Mouse (Mus musculus) hindbrain, embryonic 15.5 days (tissue): ENCODE results near the gene Pik3r5. TPM values are rescaled to one million over a fixed set of nuclear protein-coding genes. Genes with fewer than 3 reads are reported as not detected.

Source experiments
- ATAC-seq: fragments of 200-750 bp; cut with Nextera tagmentation; 2 replicates; pipeline ENCODE4 v1.8.0; 2017; ENCODE audit warnings: low read depth, moderate number of reproducible peaks, moderate TSS enrichment; ENCODE audit not compliant: low FRiP score
- H3K27ac ChIP-seq: fragments of 300-500 bp; sonication (generic); replicated peaks from 2 replicates; pipeline ENCODE4 v1.5.1; 2015; ENCODE audit warnings: mild to moderate bottlenecking, inconsistent platforms
- H3K27me3 ChIP-seq: fragments of 300-500 bp; sonication (generic); 2 replicates; pipeline ENCODE4 v1.6.1; 2015; ENCODE audit warnings: control low read depth, inconsistent platforms
- H3K36me3 ChIP-seq: fragments of 300-500 bp; sonication (generic); 2 replicates; pipeline ENCODE4 v1.6.1; 2015; ENCODE audit warnings: control low read depth, inconsistent platforms
- H3K4me1 ChIP-seq: fragments of 300-500 bp; sonication (generic); replicated peaks from 2 replicates; pipeline ENCODE4 v1.6.1; 2015; ENCODE audit warnings: control low read depth, inconsistent platforms
- H3K4me2 ChIP-seq: fragments of 300-500 bp; sonication (generic); 2 replicates; pipeline ENCODE4 v1.6.1; 2015; ENCODE audit warnings: moderate library complexity, mild to moderate bottlenecking, inconsistent platforms
- H3K4me3 ChIP-seq: fragments of 300-500 bp; sonication (generic); 2 replicates; pipeline ENCODE4 v1.5.1; 2015; ENCODE audit warnings: mild to moderate bottlenecking, inconsistent platforms
- H3K9ac ChIP-seq: fragments of 300-500 bp; sonication (generic); 2 replicates; pipeline ENCODE4 v1.6.1; 2015; ENCODE audit warnings: inconsistent platforms
- H3K9me3 ChIP-seq: fragments of 300-500 bp; sonication (generic); 2 replicates; pipeline ENCODE4 v1.6.1; 2016; ENCODE audit warnings: control low read depth, inconsistent platforms
- WGBS: fragments of 180-500 bp; shearing (Covaris S2); methylation state at CpG from one replicate; pipeline ENCODE4 v1.1.7; 2015; 5-methylcytosine and 5-hydroxymethylcytosine counted together
- polyA plus RNA-seq: library from polyadenylated mRNA; unstranded; fragments of >200 nt; fragmentation: Nextera tagmentation; extraction: Ambion mirVana; gene quantifications from 2 replicates; pipeline ENCODE4 v1.2.1, GENCODE M21; 2015

Gene Pik3r5
- polyA plus RNA-seq, 1 experiment from 2014 or later: 0.30 TPM

DNA sequence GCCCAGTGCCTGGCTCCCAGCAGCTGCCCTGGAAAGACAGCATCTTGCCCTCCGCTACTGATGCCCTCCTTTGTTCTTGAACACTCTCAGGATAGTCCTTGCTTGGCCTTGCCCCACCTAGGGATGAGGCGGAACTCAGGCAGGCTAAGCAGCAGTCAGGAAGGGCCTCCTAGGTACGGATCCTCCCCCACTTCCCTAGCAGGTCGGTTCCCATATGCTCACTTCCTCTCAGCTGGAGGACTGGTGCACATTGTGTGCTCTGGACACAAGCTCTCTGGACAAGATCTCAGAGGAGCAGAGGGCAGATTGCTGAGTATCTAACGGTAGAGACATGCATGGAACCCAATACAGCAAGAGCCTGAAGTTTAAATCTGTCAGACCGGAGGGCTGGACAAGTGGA, 65.2 kb downstream of the Pik3r5 start:
- Histone ChIP-seq H3K36me3 (no peaks in the 10 kb centered on the region), H3K4me2 (no peak overlapping the region), H3K27me3 (no peaks in the 10 kb centered on the region), H3K4me3 (no peak overlapping the region), H3K9ac (no peak overlapping the region), H3K27ac (no peak overlapping the region), H3K4me1 (no peaks in the 10 kb centered on the region), H3K9me3 (no peaks in the 10 kb centered on the region)
- no peak for ATAC-seq
- WGBS: 77% methylated on average over 6 of the region's 6 CpGs

DNA sequence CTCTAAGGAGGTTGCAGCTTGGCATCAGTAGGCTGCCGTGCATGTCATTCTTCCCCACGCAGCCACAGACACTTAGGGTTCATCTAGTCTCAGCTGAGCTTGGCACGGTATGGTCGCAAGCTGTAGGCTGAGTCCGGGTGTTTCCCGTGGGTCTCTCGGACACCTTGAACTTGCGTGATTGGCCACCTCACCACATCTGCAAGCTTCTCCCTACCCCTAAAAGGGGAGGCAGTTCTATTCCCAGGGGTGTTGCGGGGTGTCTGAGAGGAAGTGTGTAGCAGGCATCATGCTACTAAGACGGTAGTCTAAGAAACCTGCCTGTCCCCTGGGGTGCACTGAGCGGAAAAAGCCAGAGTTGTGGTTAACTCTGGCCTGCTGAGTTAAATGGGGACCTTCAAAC, 66.6 kb downstream of the Pik3r5 start:
- H3K27ac ChIP-seq: no peak overlapping the region
- H3K4me2 ChIP-seq: no peak overlapping the region
- H3K9ac ChIP-seq: no peak overlapping the region
- 87% methylated on average over 11 of the region's 11 CpGs for WGBS
- no peaks in the 10 kb centered on the region for H3K9me3 ChIP-seq
- H3K27me3 ChIP-seq: no peaks in the 10 kb centered on the region
- ATAC-seq: no peak
- no peaks in the 10 kb centered on the region for H3K4me1 ChIP-seq
- no peaks in the 10 kb centered on the region for H3K36me3 ChIP-seq
- no peak overlapping the region for H3K4me3 ChIP-seq

DNA sequence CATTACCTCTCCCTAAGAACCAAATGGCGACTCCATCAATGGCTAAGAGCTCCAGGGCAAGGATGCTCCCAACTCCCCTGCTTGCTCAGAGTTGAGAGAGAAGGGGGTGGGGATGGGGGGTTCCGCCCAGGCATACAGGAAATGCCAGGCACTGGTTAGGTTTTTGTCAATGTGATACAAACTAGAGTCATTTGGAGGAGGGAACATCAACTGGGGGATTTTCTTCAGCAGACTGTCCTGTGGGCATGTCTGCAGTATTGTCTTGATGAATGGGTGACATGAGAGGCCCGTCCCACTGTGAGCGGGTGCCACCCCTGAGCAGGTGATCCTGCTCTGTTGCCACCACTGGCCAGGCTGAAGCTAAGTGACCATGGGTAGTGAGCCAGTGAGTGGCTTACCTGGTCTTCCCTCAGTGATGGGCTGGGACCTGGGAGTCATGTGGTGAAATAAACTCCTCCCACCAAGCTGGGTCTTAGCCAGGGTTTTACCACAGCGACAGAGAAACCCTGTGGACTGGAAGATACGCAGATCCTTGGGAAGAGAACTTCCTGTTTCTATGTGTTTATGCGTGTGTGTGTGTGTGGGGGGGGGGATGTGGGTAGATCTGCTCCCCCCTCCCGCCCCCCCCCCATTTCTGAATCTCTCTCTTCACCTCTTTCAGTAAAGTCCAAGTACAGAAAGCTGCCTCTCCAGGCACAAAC, 67.2 kb downstream of the Pik3r5 start:
- Histone ChIP-seq H3K4me2 (no peak overlapping the region), H3K27ac (no peak overlapping the region), H3K4me3 (no peak overlapping the region), H3K9ac (no peak overlapping the region), H3K9me3 (no peaks in the 10 kb centered on the region), H3K27me3 (no peaks in the 10 kb centered on the region), H3K4me1 (no peaks in the 10 kb centered on the region), H3K36me3 (no peaks in the 10 kb centered on the region)
- 66% methylated on average over 8 of the region's 8 CpGs for WGBS
- no peak for ATAC-seq

DNA sequence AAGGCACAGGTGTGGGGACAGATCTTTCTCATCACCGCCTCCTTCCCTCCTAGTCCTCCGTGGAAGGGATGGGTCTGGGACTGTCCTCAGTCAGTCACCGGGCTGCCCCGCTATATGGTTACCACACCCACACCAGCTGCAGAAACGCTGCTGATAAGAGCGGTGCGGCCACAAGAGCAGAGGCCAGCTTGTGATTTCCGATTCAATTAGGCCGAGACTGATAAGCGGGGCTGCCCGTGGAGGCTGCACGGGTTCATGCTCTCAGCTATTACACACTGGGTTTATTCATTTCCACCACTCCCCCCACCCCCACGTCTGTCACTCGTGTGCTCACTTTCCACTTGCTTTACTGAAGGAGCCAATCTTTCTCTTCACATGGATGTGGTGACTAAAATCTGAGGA, 69.0 kb downstream of the Pik3r5 start:
- H3K4me3 ChIP-seq: no peak overlapping the region

DNA sequence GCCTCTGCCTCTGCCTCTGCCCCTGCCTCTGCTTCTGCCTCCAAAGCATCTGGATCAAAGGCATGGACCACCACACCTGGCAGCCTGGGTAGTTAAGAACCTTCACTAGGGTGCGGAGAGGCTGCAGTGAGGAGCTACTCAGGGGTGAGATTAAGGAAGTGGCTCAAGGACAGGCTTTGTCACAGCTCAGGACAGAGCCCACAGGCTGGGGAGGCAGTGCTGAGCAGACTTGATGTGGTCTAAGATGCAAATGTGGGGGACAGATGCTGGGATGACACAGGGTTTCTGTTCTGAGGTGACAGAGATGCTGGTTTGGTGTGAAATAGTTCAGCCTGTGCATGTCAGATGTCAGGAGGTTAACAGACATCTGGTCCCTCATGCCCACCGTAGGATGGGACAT, 70.5 kb downstream of the Pik3r5 start:
- ATAC-seq: no peak
- no peaks in the 10 kb centered on the region for H3K27me3 ChIP-seq
- no peaks in the 10 kb centered on the region for H3K4me1 ChIP-seq
- no peak overlapping the region for H3K4me3 ChIP-seq
- no peaks in the 10 kb centered on the region for H3K36me3 ChIP-seq
- no peak overlapping the region for H3K4me2 ChIP-seq
- H3K9ac ChIP-seq: no peak overlapping the region
- 73% methylated on average over 2 of the region's 2 CpGs for WGBS
- H3K9me3 ChIP-seq: no peaks in the 10 kb centered on the region
- H3K27ac ChIP-seq: no peak overlapping the region

More for the DNA sequence above, 69.0 kb downstream of the Pik3r5 start:
- Histone ChIP-seq H3K27ac (no peak overlapping the region), H3K4me1 (no peaks in the 10 kb centered on the region), H3K27me3 (no peaks in the 10 kb centered on the region), H3K4me2 (no peak overlapping the region), H3K9me3 (no peaks in the 10 kb centered on the region), H3K36me3 (no peaks in the 10 kb centered on the region), H3K9ac (no peak overlapping the region)
- WGBS: 67% methylated on average over 14 of the region's 14 CpGs
- ATAC-seq: no peak

DNA sequence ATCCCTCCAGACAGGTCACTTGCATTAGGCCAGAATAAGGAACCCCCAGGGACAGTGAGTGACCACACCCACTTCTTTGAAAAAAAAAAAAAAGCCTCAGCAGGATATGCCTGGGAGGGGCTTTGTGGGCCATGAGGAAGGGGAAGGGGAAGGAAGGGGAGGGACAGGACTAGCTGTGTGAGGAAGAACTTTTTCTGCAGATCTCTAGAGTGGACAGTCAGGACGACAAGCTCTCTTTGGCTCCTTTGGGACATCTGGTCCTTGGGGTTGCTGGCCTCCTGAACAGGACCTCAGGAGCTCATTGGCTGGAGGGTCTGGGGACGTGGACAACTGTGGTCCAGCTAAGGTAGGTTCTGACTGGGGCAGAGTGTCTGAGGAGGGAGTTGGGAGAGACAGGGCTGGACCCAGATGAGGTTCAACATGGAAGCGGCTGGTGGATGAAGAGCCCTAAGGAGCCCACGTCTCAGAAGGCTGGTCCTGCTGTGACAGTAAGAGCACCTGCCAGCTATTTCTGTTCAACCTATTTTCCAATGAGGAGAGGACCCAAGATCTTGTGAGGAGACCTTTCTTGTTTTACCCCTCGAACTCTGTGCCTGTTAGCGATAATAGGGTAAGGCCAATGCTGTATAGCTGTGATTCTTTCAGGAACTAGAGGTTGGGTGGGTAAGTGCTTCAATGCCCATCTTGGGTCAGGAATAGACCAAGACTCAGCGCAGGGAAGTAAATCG, 71.1 kb downstream of the Pik3r5 start, which contains the start of gene Pik3r6:
Pik3r6 (plus strand) TSS at position 118 of the 728 bp plus-strand sequence.
- Histone ChIP-seq H3K27me3 (no peaks in the 10 kb centered on the region), H3K27ac (no peak within 1 kb of the TSS), H3K9ac (no peak within 1 kb of the TSS), H3K4me3 (no peak within 1 kb of the TSS), H3K4me1 (no peaks in the 10 kb centered on the region), H3K4me2 (peak within 1 kb of the TSS; percentile 5; the same call in 1 of the 2 replicates), H3K9me3 (no peaks in the 10 kb centered on the region), H3K36me3 (no peaks in the 10 kb centered on the region)
- WGBS: 89% methylated on average over 8 of the region's 8 CpGs
- no peak for ATAC-seq

DNA sequence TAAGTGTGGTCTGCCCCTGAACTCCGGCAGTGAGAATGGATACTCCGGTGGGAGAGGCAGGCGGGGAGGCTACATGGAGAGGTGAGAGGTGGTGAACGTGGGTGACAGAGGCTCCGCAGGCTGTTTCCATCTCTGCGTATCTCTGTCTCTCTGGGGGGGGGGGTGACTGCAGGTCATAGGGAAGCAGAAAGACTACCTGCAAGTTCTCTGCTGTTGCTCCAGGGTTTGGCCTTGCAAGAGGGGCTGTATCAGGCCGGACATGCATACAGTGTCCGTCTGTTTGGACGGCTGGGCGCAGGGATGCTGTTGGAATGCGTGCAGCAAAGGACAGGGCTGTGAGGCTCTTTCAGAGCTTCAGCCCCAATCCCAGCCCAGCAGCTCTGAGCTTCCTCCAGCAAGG, 73.0 kb downstream of the Pik3r5 start:
- Histone ChIP-seq H3K4me1 (no peaks in the 10 kb centered on the region), H3K4me2 (no peak overlapping the region), H3K27me3 (no peaks in the 10 kb centered on the region), H3K9ac (no peak overlapping the region), H3K4me3 (no peak overlapping the region), H3K27ac (no peak overlapping the region), H3K9me3 (no peaks in the 10 kb centered on the region), H3K36me3 (no peaks in the 10 kb centered on the region)
- no peak for ATAC-seq
- 86% methylated on average over 11 of the region's 11 CpGs for WGBS

DNA sequence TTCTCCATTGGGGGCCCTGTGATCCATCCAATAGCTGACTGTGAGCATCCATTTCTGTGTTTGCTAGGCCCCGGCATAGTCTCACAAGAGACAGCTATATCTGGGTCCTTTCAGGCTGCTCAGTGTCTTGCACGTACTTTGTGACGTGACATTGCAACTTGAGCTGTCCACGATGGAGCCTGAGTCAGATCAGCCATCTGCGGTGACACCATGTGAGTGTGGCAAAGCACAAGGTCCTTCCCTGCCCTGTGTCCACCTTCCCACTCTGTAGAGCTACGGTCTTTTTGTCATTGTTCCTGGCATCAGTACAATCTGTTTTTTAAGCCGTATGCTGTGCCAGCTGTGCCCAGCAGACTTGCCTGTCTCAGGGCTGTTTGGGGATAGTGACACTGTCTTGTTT, 75.3 kb downstream of the Pik3r5 start:
- ATAC-seq: no peak
- WGBS: 89% methylated on average over 7 of the region's 7 CpGs
- no peaks in the 10 kb centered on the region for H3K4me1 ChIP-seq
- no peaks in the 10 kb centered on the region for H3K27me3 ChIP-seq
- no peak overlapping the region for H3K27ac ChIP-seq
- no peaks in the 10 kb centered on the region for H3K36me3 ChIP-seq
- H3K9me3 ChIP-seq: no peaks in the 10 kb centered on the region
- H3K4me3 ChIP-seq: no peak overlapping the region
- no peak overlapping the region for H3K9ac ChIP-seq
- H3K4me2 ChIP-seq: no peak overlapping the region

DNA sequence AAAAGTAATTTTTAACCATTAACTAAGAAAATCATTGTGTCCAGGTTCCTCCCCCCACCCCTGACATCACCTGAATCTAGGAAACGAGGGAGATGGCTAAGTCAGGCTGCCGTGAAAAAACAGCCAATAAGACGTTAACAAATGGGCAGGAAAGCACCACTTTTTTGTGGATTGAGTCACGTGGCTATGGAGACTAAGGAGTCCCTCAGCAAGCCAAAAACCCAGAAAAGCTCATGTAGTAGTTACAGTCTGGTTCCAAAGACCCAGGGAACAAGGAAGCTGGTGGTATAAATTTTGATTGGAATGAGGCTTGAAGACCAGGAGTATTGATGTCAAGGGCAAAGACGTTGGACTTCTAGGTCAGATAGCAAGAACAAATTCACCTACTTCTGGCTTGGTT, 76.7 kb downstream of the Pik3r5 start:
- H3K4me1 ChIP-seq: no peaks in the 10 kb centered on the region
- H3K9me3 ChIP-seq: no peaks in the 10 kb centered on the region
- H3K27me3 ChIP-seq: no peaks in the 10 kb centered on the region
- H3K9ac ChIP-seq: no peak overlapping the region
- no peaks in the 10 kb centered on the region for H3K36me3 ChIP-seq
- H3K4me2 ChIP-seq: no peak overlapping the region
- 85% methylated on average over 5 of the region's 5 CpGs for WGBS
- no peak overlapping the region for H3K27ac ChIP-seq
- no peak for ATAC-seq
- H3K4me3 ChIP-seq: no peak overlapping the region

DNA sequence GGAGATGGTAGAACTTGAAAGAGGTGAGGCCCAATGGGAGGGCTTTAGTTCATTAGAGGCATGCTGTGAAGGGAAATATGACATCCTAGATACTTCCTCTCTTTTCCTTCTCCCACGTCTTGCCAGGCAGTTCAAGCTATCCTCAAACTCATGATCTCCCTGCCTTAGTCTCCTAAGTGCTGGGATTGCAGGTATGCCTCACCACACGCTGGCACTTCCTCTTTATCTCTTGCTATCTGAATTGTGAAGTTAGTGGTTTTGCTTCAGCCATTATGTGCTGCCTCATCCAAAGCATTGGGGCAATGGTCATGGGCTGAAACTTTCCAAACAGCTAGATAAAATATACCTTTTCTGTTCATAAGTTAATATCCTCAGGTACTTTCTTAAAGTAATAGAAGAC, 77.3 kb downstream of the Pik3r5 start:
- no peak for ATAC-seq

DNA sequence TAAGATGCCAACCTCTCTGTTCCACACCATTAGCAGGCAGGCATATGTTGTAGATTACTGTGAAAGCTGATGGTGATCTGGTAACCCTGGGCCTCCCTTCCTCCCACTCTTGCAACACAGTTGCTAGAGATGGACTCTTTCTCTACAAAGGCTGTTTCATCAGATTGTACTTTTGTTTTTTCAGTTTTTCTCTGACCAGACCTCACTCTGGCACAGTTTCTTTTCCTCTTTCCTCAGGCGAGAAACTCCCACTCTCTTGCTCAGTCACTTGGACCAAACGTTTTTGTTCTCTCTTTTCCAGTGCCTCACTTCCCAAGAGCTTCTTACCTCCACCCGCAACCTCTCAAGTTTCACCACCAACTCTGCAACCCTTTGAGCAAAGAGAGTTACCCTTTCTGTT, 82.0 kb downstream of the Pik3r5 start:
- Histone ChIP-seq H3K9me3 (no peaks in the 10 kb centered on the region), H3K27me3 (no peaks in the 10 kb centered on the region), H3K27ac (no peak overlapping the region), H3K4me1 (no peaks in the 10 kb centered on the region), H3K4me3 (no peak overlapping the region), H3K36me3 (no peaks in the 10 kb centered on the region), H3K9ac (no peak overlapping the region), H3K4me2 (no peak overlapping the region)
- no peak for ATAC-seq
- 50% methylated on average over 3 of the region's 3 CpGs for whole genome bisulfite sequencing

More for the DNA sequence above, 77.3 kb downstream of the Pik3r5 start:
- H3K4me1 ChIP-seq: no peaks in the 10 kb centered on the region
- no peaks in the 10 kb centered on the region for H3K36me3 ChIP-seq
- H3K27ac ChIP-seq: no peak overlapping the region
- WGBS: 57% methylated on average over 2 of the region's 2 CpGs
- no peaks in the 10 kb centered on the region for H3K27me3 ChIP-seq
- no peaks in the 10 kb centered on the region for H3K9me3 ChIP-seq
- H3K4me3 ChIP-seq: no peak overlapping the region
- no peak overlapping the region for H3K9ac ChIP-seq
- no peak overlapping the region for H3K4me2 ChIP-seq

DNA sequence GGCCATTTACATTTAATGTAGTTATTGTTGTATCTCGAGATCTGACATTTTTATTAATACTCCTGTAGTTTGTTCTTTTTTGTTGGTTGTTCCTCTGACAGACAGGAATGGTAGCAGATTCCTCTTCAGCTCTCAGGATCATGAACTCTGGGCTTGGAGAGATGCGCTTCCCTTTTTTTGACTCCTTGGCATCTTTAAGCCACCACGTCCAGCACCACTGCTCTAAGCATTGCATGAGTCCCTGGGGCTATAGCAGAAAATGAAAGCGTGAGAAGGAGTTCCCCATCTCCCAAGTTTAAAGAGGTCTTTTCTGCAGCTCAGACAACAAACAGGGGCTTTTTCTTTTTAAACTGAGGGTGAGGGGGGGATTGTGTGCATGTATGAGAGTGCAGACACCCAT, 87.4 kb downstream of the Pik3r5 start:
- no peaks in the 10 kb centered on the region for H3K4me1 ChIP-seq

More for the DNA sequence above, 87.4 kb downstream of the Pik3r5 start:
- Histone ChIP-seq H3K27me3 (no peaks in the 10 kb centered on the region), H3K36me3 (no peaks in the 10 kb centered on the region), H3K27ac (no peak overlapping the region), H3K9me3 (no peaks in the 10 kb centered on the region), H3K4me3 (no peak overlapping the region), H3K4me2 (no peak overlapping the region), H3K9ac (no peak overlapping the region)
- 95% methylated on average over 4 of the region's 4 CpGs for WGBS
- ATAC-seq: no peak
